In genomic region chr12:89395121-89395792, GRCm38 (mm10) we compare ENCODE assay signal across 8 mouse cellular contexts.
DNase-seq lines count a peak whose midpoint lies in the region; ATAC-seq and TF ChIP-seq lines count a peak whose summit lies in the region.

No protein-coding gene starts in this region.

- no peaks in the 10 kb centered on the region for H3K36me3 ChIP-seq in heart, embryonic 11.5 days (ENCODE audit: control insufficient read depth, insufficient read depth, low read length)
- no peaks in the 10 kb centered on the region for H3K36me3 ChIP-seq in ES-E14 (ENCODE audit: control insufficient read depth, insufficient read depth, low read length, poor library complexity, severe bottlenecking)
- no peaks in the 10 kb centered on the region for H3K36me3 ChIP-seq in embryonic facial prominence, embryonic 11.5 days (replicated peaks; ENCODE audit: control insufficient read depth, insufficient read depth, low read depth, low read length)
- H3K36me3 ChIP-seq in midbrain, embryonic 13.5 days, result no peaks in the 10 kb centered on the region
- no peaks in the 10 kb centered on the region for H3K36me3 ChIP-seq in thymus, adult 2 months (ENCODE audit: control insufficient read depth, insufficient read depth, low read length)

- H3K4me2 ChIP-seq in heart, embryonic 11.5 days, result no peak overlapping the region
- no peak overlapping the region for H3K4me2 ChIP-seq in embryonic facial prominence, embryonic 11.5 days (ENCODE audit: low read depth, low read length)
- no peak overlapping the region for H3K4me2 ChIP-seq in midbrain, embryonic 13.5 days (replicated peaks)

- peak; percentile 2 to 23 for DNase-seq in heart, postnatal 10 days
- peak; percentile 1 for DNase-seq in ES-E14 (ENCODE audit: low read depth, low spot score)
- DNase-seq in embryonic facial prominence, embryonic 11.5 days (ENCODE audit: low spot score), result peak; percentile 45
- no peak for DNase-seq in thymus, adult 2 months
- no peak for DNase-seq in gastrocnemius, postnatal 14 days

- H3K9ac ChIP-seq in heart, embryonic 11.5 days (ENCODE audit: low read depth, low read length), result no peak overlapping the region
- no peak overlapping the region for H3K9ac ChIP-seq in ES-E14 (ENCODE audit: insufficient read depth, low read depth, low read length, poor library complexity, severe bottlenecking)
- H3K9ac ChIP-seq in embryonic facial prominence, embryonic 11.5 days (replicated peaks; ENCODE audit: low read length), result no peak overlapping the region
- H3K9ac ChIP-seq in midbrain, embryonic 13.5 days (replicated peaks), result no peak overlapping the region

- H3K4me3 ChIP-seq in heart, embryonic 11.5 days (ENCODE audit: low read depth, low read length), result no peak overlapping the region
- no peak overlapping the region for H3K4me3 ChIP-seq in ES-E14 (ENCODE audit: insufficient read depth in 1 of 2, low read depth in 1 of 2, low read length in 2 of 2, poor library complexity in 1 of 2, severe bottlenecking in 1 of 2)
- no peak overlapping the region for H3K4me3 ChIP-seq in embryonic facial prominence, embryonic 11.5 days (ENCODE audit: low read depth, low read length)
- H3K4me3 ChIP-seq in midbrain, embryonic 13.5 days (replicated peaks), result no peak overlapping the region
- no peak overlapping the region for H3K4me3 ChIP-seq in thymus, adult 2 months (ENCODE audit: control insufficient read depth, insufficient read depth, low read length)

- no peak overlapping the region for H3K27ac ChIP-seq in heart, embryonic 11.5 days (ENCODE audit: low read depth, low read length)
- no peak overlapping the region for H3K27ac ChIP-seq in ES-E14 (ENCODE audit: insufficient read depth, low read depth, low read length, poor library complexity, severe bottlenecking)
- H3K27ac ChIP-seq in embryonic facial prominence, embryonic 11.5 days (replicated peaks; ENCODE audit: low read depth, low read length), result no peak overlapping the region
- 0 out of 2 replicates have a peak overlapping the region, but pooled peaks have one; percentile 25 for H3K27ac ChIP-seq in midbrain, embryonic 13.5 days
- no peak overlapping the region for H3K27ac ChIP-seq in thymus, adult 2 months (ENCODE audit: control insufficient read depth, insufficient read depth, low read length)

- H3K9me3 ChIP-seq in heart, embryonic 11.5 days (replicated peaks; ENCODE audit: control insufficient read depth, low read length), result no peaks in the 10 kb centered on the region
- H3K9me3 ChIP-seq in ES-E14 (ENCODE audit: control insufficient read depth, insufficient read depth, low read depth, low read length), result no peaks in the 10 kb centered on the region
- H3K9me3 ChIP-seq in embryonic facial prominence, embryonic 11.5 days (replicated peaks; ENCODE audit: control insufficient read depth, low read length), result no peaks in the 10 kb centered on the region
- no peaks in the 10 kb centered on the region for H3K9me3 ChIP-seq in midbrain, embryonic 13.5 days

- no peaks in the 10 kb centered on the region for H3K27me3 ChIP-seq in heart, embryonic 11.5 days (ENCODE audit: control insufficient read depth, insufficient read depth, low read length)
- no peaks in the 10 kb centered on the region for H3K27me3 ChIP-seq in embryonic facial prominence, embryonic 11.5 days (ENCODE audit: control insufficient read depth, insufficient read depth, low read length)
- no peaks in the 10 kb centered on the region for H3K27me3 ChIP-seq in midbrain, embryonic 13.5 days
- no peaks in the 10 kb centered on the region for H3K27me3 ChIP-seq in thymus, adult 2 months (ENCODE audit: control insufficient read depth, insufficient read depth, low read length)

- TF ChIP-seq CTCF in thymus, adult 2 months (IDR thresholded peaks at IDR 0.05; ENCODE audit: borderline replicate concordance, control insufficient read depth, extremely low read depth, insufficient read depth, low read length, poor library complexity), result no peak

- in situ Hi-C loops in ES-E14 (cut with MboI; ENCODE audit: low sequenced_read_pairs in 2 of 2, unreplicated experiment in 2 of 2), result no loop called here

- H3K4me1 ChIP-seq in heart, embryonic 11.5 days (ENCODE audit: control insufficient read depth, insufficient read depth, low read length), result no peaks in the 10 kb centered on the region
- no peaks in the 10 kb centered on the region for H3K4me1 ChIP-seq in ES-E14 (ENCODE audit: control insufficient read depth in 2 of 2, insufficient read depth in 2 of 2, low read length in 2 of 2, poor library complexity in 1 of 2)
- no peaks in the 10 kb centered on the region for H3K4me1 ChIP-seq in embryonic facial prominence, embryonic 11.5 days (ENCODE audit: control insufficient read depth, insufficient read depth, low read length)
- H3K4me1 ChIP-seq in midbrain, embryonic 13.5 days (replicated peaks), result no peaks in the 10 kb centered on the region
- H3K4me1 ChIP-seq in thymus, adult 2 months (replicated peaks; ENCODE audit: control insufficient read depth, insufficient read depth, low read length), result no peaks in the 10 kb centered on the region

- ATAC-seq in heart, embryonic 11.5 days (replicated peaks; ENCODE audit: insufficient number of reproducible peaks, low FRiP score, low TSS enrichment), result no peak
- ATAC-seq in embryonic facial prominence, embryonic 11.5 days (replicated peaks; ENCODE audit: insufficient number of reproducible peaks, low FRiP score, low TSS enrichment, low read depth), result no peak
- no peak for ATAC-seq in midbrain, embryonic 13.5 days
- ATAC-seq in CD4-positive, CD25-positive, alpha-beta regulatory T cell, adult 4 months, result no peak

- intact Hi-C loops in heart, postnatal 10 days (cut with DNase I), result no loop called here
- intact Hi-C loops in gastrocnemius, postnatal 14 days (cut with DNase I; ENCODE audit: low total_unique reads), result no loop called here

- no peak for TF ChIP-seq POLR2A in thymus, adult 2 months (IDR thresholded peaks at IDR 0.05; ENCODE audit: control insufficient read depth, extremely low read depth, insufficient read depth, low read length, poor library complexity)

- WGBS in heart, embryonic 11.5 days (ENCODE audit: insufficient replicate concordance), result 65% methylated on average over 3 of the region's 3 CpGs
- 58% methylated on average over 3 of the region's 3 CpGs for WGBS in embryonic facial prominence, embryonic 11.5 days
- 52% methylated on average over 3 of the region's 3 CpGs for WGBS in midbrain, embryonic 13.5 days
- 59% methylated on average over 3 of the region's 3 CpGs for WGBS in thymus, adult 2 months

TF ChIP-seq in ES-E14, 5 proteins besides CTCF, POLR2A, EP300 and RAD21:
- TF ChIP-seq CHD2 (IDR thresholded peaks at IDR 0.05; ENCODE audit: low read depth, low read length) (no peak), HCFC1 (IDR thresholded peaks at IDR 0.05; ENCODE audit: borderline replicate concordance, insufficient read depth, low read length) (no peak), MAFK (IDR thresholded peaks at IDR 0.05; ENCODE audit: insufficient read depth, low read depth, low read length) (no peak), ZC3H11A (IDR thresholded peaks at IDR 0.05; ENCODE audit: borderline replicate concordance, low read depth, low read length) (no peak), ZNF384 (IDR thresholded peaks at IDR 0.05; ENCODE audit: low read depth, low read length) (no peak)

Comparison
In these comparisons a context has a peak if more than half of its experiments do, and no peak if none do; other contexts are left out.
1. DNase-seq: peak in heart, postnatal 10 days (2 of 2), ES-E14 (single experiment) and embryonic facial prominence, embryonic 11.5 days (single experiment); none in thymus, adult 2 months (single experiment) and gastrocnemius, postnatal 14 days (single experiment).